Mouse (Mus musculus): ENCODE measurements around the gene Slc39a3. TPM values are rescaled to one million over a fixed set of nuclear protein-coding genes. Genes with fewer than 3 reads are reported as not detected.
"Not testable (repeated sequence)": the region's sequence is repeated elsewhere in the genome, so short reads cannot be mapped to it uniquely, and the experiment has no call there.

Slc39a3 gene
- polyA plus RNA-seq, 1 experiment from 2014 or later, result 9.2 TPM

GRCm38 (mm10) chr10:81072290-81072689 lies 35.1 kb upstream of the Slc39a3 start:
- ATAC-seq (ENCODE audit: low FRiP score), result no peak
- H3K9ac ChIP-seq (ENCODE audit: low read depth, low read length), result no peak overlapping the region
- no peak for DNase-seq (ENCODE audit: low spot score)
- no peak overlapping the region for H3K4me2 ChIP-seq (replicated peaks; ENCODE audit: low read depth, low read length)
- no peak overlapping the region for H3K27ac ChIP-seq (ENCODE audit: low read depth, low read length)
- 95% methylated on average over 8 of the region's 8 CpGs for WGBS
- H3K9me3 ChIP-seq (ENCODE audit: control insufficient read depth, low read length), result no peaks in the 10 kb centered on the region
- no peak overlapping the region for H3K4me3 ChIP-seq (ENCODE audit: low read depth, low read length)
- no peaks in the 10 kb centered on the region; the same call in 1 of the 2 replicates for H3K4me1 ChIP-seq (replicated peaks; ENCODE audit: control insufficient read depth, insufficient read depth, low read length)
- peaks cover 10% of the 10 kb centered on the region for H3K36me3 ChIP-seq (ENCODE audit: control insufficient read depth, insufficient read depth, low read length)
- H3K27me3 ChIP-seq (ENCODE audit: control insufficient read depth, insufficient read depth, low read length), result no peaks in the 10 kb centered on the region

- Histone ChIP-seq H3K4me1 (replicated peaks; ENCODE audit: control insufficient read depth, insufficient read depth, low read length) (no peaks in the 10 kb centered on the region; the same call in 1 of the 2 replicates), H3K36me3 (ENCODE audit: control insufficient read depth, insufficient read depth, low read length) (peaks cover 6% of the 10 kb centered on the region), H3K27me3 (ENCODE audit: control insufficient read depth, insufficient read depth, low read length) (no peaks in the 10 kb centered on the region), H3K4me3 (ENCODE audit: low read depth, low read length) (peak within 1 kb of the TSS; percentile 76), H3K9me3 (ENCODE audit: control insufficient read depth, low read length) (no peaks in the 10 kb centered on the region), H3K9ac (ENCODE audit: low read depth, low read length) (peak within 1 kb of the TSS; percentile 81), H3K4me2 (replicated peaks; ENCODE audit: low read depth, low read length) (peak within 1 kb of the TSS; percentile 68), H3K27ac (ENCODE audit: low read depth, low read length) (no peak within 1 kb of the TSS)
- peak; percentile 99 for DNase-seq (ENCODE audit: low spot score)
- ATAC-seq (ENCODE audit: low FRiP score), result peak; percentile 95
- 0% methylated on average over 34 of the region's 35 CpGs for WGBS
These were observed 32.6 kb upstream of the Slc39a3 start, which contains the start of gene Thop1 for GRCm38 (mm10) chr10:81069836-81070235. TSS of gene Thop1 (plus strand) at chr10:81070035.

GRCm38 (mm10) chr10:81068706-81069105 lies 31.5 kb upstream of the Slc39a3 start:
- DNase-seq (ENCODE audit: low spot score), result no peak
- WGBS, result 75% methylated on average over 5 of the region's 5 CpGs
- H3K4me2 ChIP-seq (replicated peaks; ENCODE audit: low read depth, low read length), result no peak overlapping the region
- no peak overlapping the region for H3K27ac ChIP-seq (ENCODE audit: low read depth, low read length)
- no peak overlapping the region for H3K9ac ChIP-seq (ENCODE audit: low read depth, low read length)
- no peaks in the 10 kb centered on the region for H3K9me3 ChIP-seq (ENCODE audit: control insufficient read depth, low read length)
- H3K4me1 ChIP-seq (replicated peaks; ENCODE audit: control insufficient read depth, insufficient read depth, low read length), result no peaks in the 10 kb centered on the region; the same call in 1 of the 2 replicates
- no peak for ATAC-seq (ENCODE audit: low FRiP score)
- H3K27me3 ChIP-seq (ENCODE audit: control insufficient read depth, insufficient read depth, low read length), result no peaks in the 10 kb centered on the region
- H3K36me3 ChIP-seq (ENCODE audit: control insufficient read depth, insufficient read depth, low read length), result no peaks in the 10 kb centered on the region
- no peak overlapping the region for H3K4me3 ChIP-seq (ENCODE audit: low read depth, low read length)

- H3K4me1 ChIP-seq (replicated peaks; ENCODE audit: control insufficient read depth, insufficient read depth, low read length); H3K27me3 ChIP-seq (ENCODE audit: control insufficient read depth, insufficient read depth, low read length); DNase-seq (ENCODE audit: low spot score); H3K27ac ChIP-seq (ENCODE audit: low read depth, low read length); ATAC-seq (ENCODE audit: low FRiP score); H3K36me3 ChIP-seq (ENCODE audit: control insufficient read depth, insufficient read depth, low read length); H3K9me3 ChIP-seq (ENCODE audit: control insufficient read depth, low read length); H3K9ac ChIP-seq (ENCODE audit: low read depth, low read length); H3K4me2 ChIP-seq (replicated peaks; ENCODE audit: low read depth, low read length); H3K4me3 ChIP-seq (ENCODE audit: low read depth, low read length): not testable (repeated sequence)
- WGBS, result 87% methylated on average over 8 of the region's 8 CpGs
These were observed 27.3 kb upstream of the Slc39a3 start for GRCm38 (mm10) chr10:81064519-81064918.

GRCm38 (mm10) chr10:81062710-81063109 lies 25.5 kb upstream of the Slc39a3 start:
- H3K4me3 ChIP-seq (ENCODE audit: low read depth, low read length), result no peak overlapping the region
- 66% methylated on average over 4 of the region's 4 CpGs for WGBS

DNA sequence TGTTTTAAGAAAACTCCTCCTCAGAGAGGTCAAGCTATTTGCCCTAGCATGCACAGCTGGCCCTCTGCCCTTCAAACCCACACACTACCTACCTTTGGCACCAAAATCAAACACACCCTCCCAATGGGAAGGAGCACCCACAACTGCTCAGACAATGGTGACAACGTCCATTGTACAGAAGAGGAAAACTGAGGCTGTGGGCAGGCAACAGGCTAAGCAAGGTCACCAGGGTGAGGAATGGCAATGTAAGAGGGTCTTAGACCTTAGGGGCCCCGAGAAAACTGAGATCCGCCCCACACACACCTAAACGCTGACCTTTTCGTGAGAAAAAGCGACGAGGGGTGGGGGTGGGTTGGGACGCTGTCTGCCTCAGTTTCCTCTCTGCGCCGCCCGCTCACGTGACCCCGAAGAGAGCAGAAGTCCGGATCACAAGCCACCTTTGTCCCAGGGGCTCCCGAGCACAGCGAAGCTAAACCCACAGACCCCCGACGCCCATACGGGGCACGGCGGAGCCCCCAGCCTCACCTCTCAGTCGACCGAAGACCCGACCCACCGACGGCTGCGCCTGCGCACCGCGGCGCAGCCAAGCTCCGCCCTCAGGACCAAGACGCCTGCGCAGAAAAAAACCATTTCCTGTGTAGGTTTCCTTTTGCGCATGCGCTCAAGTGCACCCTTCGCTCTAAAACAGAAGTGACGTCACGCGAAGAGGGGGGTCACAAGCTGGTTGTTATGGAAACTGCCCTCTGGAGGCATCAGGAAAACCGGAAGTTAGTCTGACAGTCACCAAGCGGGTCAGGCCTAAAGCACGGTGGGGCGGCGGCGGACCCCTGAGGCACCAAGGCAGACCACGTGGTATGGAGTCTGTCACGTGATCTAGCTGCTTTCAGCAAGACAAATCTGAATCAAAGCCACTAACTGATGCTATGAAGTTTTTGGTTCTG lies 22.6 kb upstream of the Slc39a3 start, which contains the start of gene Sgta:
TSS of gene Sgta (minus strand) at position 579 of the 941 bp plus-strand sequence.
- under 1% methylated on average over 48 of the region's 48 CpGs for WGBS
- Histone ChIP-seq H3K4me2 (replicated peaks; ENCODE audit: low read depth, low read length) (peak within 1 kb of the TSS; percentile 84), H3K36me3 (ENCODE audit: control insufficient read depth, insufficient read depth, low read length) (0 out of 2 replicates have a peak, but pooled peaks cover 3% of the 10 kb centered on the region), H3K27me3 (ENCODE audit: control insufficient read depth, insufficient read depth, low read length) (no peaks in the 10 kb centered on the region), H3K27ac (ENCODE audit: low read depth, low read length) (no peak within 1 kb of the TSS), H3K9ac (ENCODE audit: low read depth, low read length) (peak within 1 kb of the TSS; percentile 82), H3K4me1 (replicated peaks; ENCODE audit: control insufficient read depth, insufficient read depth, low read length) (peaks cover 9% of the 10 kb centered on the region), H3K9me3 (ENCODE audit: control insufficient read depth, low read length) (no peaks in the 10 kb centered on the region), H3K4me3 (ENCODE audit: low read depth, low read length) (peak within 1 kb of the TSS; percentile 86)
- ATAC-seq (ENCODE audit: low FRiP score) (peak; percentile 94), DNase-seq (ENCODE audit: low spot score) (peak; percentile 100)

More at GRCm38 (mm10) chr10:81062710-81063109, 25.5 kb upstream of the Slc39a3 start:
- H3K4me1 ChIP-seq (replicated peaks; ENCODE audit: control insufficient read depth, insufficient read depth, low read length), result peaks cover 9% of the 10 kb centered on the region
- ATAC-seq (ENCODE audit: low FRiP score) (no peak), DNase-seq (ENCODE audit: low spot score) (no peak)
- H3K9me3 ChIP-seq (ENCODE audit: control insufficient read depth, low read length), result no peaks in the 10 kb centered on the region
- H3K27me3 ChIP-seq (ENCODE audit: control insufficient read depth, insufficient read depth, low read length), result no peaks in the 10 kb centered on the region
- 0 out of 2 replicates have a peak, but pooled peaks cover 2% of the 10 kb centered on the region for H3K36me3 ChIP-seq (ENCODE audit: control insufficient read depth, insufficient read depth, low read length)
- H3K4me2 ChIP-seq (replicated peaks; ENCODE audit: low read depth, low read length), result no peak overlapping the region
- no peak overlapping the region for H3K27ac ChIP-seq (ENCODE audit: low read depth, low read length)
- no peak overlapping the region for H3K9ac ChIP-seq (ENCODE audit: low read depth, low read length)

DNA sequence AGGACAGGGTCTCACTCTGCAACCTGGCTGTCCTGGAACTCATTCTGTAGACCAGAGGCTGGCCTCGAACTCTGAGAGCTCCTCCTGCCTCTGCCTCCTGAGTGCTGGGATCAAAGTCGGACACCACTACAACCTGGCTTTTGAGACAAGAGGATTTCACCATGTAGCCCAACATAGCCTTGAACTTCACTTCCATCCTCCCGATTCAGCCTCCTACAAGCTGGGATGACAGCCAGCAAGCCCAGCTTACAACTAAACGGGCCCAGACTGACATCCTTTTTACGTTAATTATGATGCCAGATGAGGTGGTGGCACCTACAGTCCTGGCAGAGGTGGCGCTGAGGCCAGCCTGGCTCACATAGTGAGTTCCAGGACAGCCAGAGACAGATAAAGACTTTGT lies 21.7 kb upstream of the Slc39a3 start:
- Histone ChIP-seq H3K9me3 (ENCODE audit: control insufficient read depth, low read length) (no peaks in the 10 kb centered on the region), H3K9ac (ENCODE audit: low read depth, low read length) (peak overlapping the region; percentile 82), H3K27ac (ENCODE audit: low read depth, low read length) (no peak overlapping the region), H3K36me3 (ENCODE audit: control insufficient read depth, insufficient read depth, low read length) (0 out of 2 replicates have a peak, but pooled peaks cover 3% of the 10 kb centered on the region), H3K4me1 (replicated peaks; ENCODE audit: control insufficient read depth, insufficient read depth, low read length) (peaks cover 9% of the 10 kb centered on the region), H3K27me3 (ENCODE audit: control insufficient read depth, insufficient read depth, low read length) (no peaks in the 10 kb centered on the region), H3K4me2 (replicated peaks; ENCODE audit: low read depth, low read length) (peak overlapping the region; percentile 84), H3K4me3 (ENCODE audit: low read depth, low read length) (peak overlapping the region; percentile 86)
- ATAC-seq (ENCODE audit: low FRiP score), result no peak
- 93% methylated on average over 6 of the region's 6 CpGs for WGBS
- DNase-seq (ENCODE audit: low spot score), result no peak

DNA sequence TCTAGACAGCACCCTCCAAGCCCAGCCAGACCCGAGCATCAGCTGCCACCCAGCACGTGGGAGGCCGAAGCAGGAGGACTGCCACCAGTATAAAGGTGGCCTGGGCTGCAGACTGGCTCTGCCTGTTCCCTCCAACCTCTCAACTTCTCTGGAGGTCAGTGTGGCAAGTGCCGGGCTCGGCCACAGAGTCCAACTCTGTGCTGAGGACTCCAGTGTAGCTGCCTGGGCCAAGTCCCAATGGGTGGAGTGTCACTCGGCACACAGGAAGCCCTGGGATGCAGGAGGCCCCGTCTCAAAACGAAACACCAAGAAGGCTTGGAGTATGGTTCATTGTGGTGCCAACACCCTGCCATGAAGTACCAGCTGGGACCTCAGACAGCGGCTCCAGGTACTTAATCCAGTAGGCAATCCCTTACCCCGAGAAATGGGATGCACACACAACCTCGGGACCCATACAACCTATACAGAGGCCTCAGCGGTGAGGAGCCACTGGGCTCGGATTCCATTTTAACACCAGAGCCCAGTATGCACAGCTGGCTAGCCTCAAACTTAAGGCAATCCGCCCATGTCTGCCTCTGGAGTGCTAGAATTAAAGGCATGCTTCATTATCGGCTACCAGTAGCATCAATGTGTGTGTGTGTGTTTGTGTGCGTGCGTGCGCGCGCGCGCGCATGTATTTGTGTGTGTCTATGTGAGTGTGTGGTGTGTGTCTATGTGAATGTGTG lies 20.3 kb upstream of the Slc39a3 start:
- no peak overlapping the region for H3K4me3 ChIP-seq (ENCODE audit: low read depth, low read length)
- ATAC-seq (ENCODE audit: low FRiP score) (no peak), DNase-seq (ENCODE audit: low spot score) (no peak)
- no peaks in the 10 kb centered on the region for H3K27me3 ChIP-seq (ENCODE audit: control insufficient read depth, insufficient read depth, low read length)
- H3K9me3 ChIP-seq (ENCODE audit: control insufficient read depth, low read length), result no peaks in the 10 kb centered on the region
- H3K4me1 ChIP-seq (replicated peaks; ENCODE audit: control insufficient read depth, insufficient read depth, low read length), result peaks cover 9% of the 10 kb centered on the region
- no peak overlapping the region for H3K4me2 ChIP-seq (replicated peaks; ENCODE audit: low read depth, low read length)
- WGBS, result 94% methylated on average over 23 of the region's 23 CpGs
- H3K9ac ChIP-seq (ENCODE audit: low read depth, low read length), result no peak overlapping the region
- H3K27ac ChIP-seq (ENCODE audit: low read depth, low read length), result no peak overlapping the region
- H3K36me3 ChIP-seq (ENCODE audit: control insufficient read depth, insufficient read depth, low read length), result 0 out of 2 replicates have a peak, but pooled peaks cover 3% of the 10 kb centered on the region

All from hindbrain, embryonic 11.5 days (tissue).